Mouse (Mus musculus) spleen, postnatal 4 days (tissue): ENCODE data around the gene Bsph1.
"Not testable (repeated sequence)": the region's sequence is repeated elsewhere in the genome, so short reads cannot be mapped to it uniquely, and the experiment has no call there.

Source experiments
- DNase-seq, 2 experiments: peaks; one replicate each; pipeline ENCODE4 v3.0.0; 2022; ENCODE audit warnings: low spot score in 2 of 2

Bsph1 gene

GRCm38 (mm10) chr7:13450541-13450940, at the start of gene Bsph1:
Bsph1 (plus strand) TSS chr7:13450841.
- not testable (repeated sequence) for DNase-seq

GRCm38 (mm10) chr7:13511539-13511938, 60.9 kb downstream of the Bsph1 start:
- DNase-seq, result no peak
